Mouse (Mus musculus) embryo, embryonic 9.5 days (tissue): ENCODE data around the gene Hltf.
"Not testable (repeated sequence)": the region's sequence is repeated elsewhere in the genome, so short reads cannot be mapped to it uniquely, and the experiment has no call there.

Source experiments
- DNase-seq: peaks from one replicate; pipeline ENCODE4 v3.0.0-alpha.2; 2017; ENCODE audit errors: extremely low spot score

The Hltf gene

DNA sequence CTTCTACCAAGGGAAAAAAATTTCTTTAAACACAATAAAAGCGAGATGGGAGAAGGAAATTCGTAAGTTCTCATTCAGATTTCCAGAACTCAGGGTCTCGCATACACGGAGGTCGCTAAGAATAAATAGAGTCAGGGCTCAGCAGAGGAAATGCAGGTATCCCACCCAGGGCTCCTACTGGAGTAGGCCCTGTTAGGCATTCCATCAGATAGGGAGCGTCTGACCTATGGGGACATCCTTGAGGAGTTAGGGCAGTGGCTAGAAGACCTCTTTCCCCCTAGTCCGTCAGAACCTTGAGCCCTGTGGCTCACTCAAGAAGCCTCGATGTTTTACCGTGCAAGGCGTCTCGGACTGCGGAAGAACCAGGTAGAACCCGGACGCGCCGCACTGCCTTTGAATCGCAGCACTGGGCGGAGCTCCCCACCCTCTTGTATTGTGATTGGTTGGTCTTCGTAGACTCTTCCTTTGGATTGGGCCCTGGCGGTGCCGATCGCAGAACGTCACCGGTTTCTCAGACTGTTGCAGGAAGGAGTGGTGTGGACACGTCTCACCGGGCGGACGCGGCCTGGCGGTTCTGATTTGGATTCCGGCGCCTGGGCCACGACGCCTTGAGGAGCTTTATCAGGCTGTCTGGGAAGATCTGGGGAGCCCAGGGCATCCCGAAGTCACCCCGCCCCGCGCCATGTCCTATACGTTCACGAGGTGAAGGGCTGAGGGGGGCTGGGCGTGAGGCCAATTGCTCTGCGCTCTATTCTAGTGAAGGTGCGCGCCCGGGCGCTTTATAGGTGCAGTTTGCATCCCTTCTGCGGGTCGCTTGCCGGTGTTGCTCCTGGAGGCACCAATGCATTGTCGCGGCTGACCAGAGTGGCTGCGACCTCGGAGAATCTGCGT is at the start of gene Hltf:
Gene Hltf, plus strand, starts transcription at position 506 of the 891 bp plus-strand sequence.
- peak; percentile 92 for DNase-seq

DNA sequence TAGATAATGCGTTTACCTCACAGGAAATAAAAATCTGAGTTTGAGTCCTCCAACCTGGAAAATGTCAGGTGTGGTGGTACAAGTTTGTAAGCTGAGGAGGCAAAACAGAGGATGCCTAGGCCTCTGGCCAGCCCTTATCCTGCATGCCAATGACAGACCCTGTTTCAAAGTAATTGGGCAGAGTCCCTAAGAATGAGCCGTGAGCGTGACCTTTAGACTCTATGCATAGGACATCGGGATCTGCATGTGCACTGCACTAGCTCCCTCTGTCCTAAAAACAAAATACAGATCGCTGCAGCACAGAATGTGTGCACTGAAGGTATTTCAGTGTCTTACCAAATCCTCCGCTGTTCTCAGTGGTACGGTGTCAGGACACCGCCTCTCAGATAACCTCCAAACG is 47.1 kb upstream of the Hltf start:
- DNase-seq = no peak

DNA sequence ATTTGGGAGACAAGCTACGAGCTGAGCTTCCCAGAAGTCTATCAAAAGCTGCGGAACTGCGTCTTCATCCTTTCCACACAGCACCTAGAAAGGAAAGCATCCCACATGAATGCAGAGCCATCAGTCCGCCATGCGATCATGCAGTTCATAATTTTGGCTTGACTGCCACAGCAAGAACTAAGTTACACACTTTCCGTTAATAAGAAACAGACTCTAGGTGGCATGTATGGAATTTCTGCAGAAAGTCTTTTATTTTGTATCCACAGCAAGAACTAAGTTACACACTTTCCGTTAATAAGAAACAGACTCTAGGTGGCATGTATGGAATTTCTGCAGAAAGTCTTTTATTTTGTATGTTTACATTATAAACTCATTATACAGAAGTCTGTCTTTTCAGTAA is 46.7 kb upstream of the Hltf start:
- not testable (repeated sequence) for DNase-seq

DNA sequence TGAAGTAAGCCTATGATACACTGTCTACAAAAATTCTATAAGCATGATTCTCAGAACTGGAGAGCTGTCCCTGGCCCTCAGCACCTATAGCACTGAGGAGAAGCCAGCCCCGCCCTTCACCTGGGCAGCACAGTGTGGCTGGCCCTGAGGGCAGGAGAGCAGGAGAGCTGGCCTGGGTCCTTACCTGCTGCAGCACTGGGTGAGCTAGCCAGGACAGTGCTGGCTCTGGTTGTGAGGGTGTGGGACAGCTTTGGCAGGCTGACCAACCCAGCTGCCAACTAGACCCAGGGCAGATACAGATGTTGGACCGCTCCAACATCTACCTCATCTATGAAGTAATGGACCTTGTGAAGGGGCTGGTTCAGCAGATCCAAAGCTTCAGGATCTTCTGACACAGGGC is 43.2 kb upstream of the Hltf start:
- DNase-seq = no peak

DNA sequence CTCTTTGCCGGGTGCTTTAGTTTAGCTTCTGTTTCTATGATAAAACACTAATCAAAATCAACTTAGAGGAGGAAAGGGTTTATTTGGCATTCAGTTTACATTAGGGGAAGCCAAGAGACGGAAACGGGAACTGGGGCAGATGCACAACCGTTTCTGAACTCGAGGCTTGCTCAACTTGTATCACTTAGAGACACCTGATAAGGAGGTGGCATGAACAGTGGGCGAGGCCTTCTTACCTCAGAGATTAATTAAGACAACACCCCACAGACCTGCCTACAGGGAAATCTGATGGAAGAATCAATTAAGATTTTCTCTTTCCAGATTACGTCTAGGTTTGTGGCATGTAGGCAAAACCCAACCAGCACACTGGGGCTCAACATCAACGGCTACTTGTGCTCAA is 39.5 kb upstream of the Hltf start:
- no peak for DNase-seq

DNA sequence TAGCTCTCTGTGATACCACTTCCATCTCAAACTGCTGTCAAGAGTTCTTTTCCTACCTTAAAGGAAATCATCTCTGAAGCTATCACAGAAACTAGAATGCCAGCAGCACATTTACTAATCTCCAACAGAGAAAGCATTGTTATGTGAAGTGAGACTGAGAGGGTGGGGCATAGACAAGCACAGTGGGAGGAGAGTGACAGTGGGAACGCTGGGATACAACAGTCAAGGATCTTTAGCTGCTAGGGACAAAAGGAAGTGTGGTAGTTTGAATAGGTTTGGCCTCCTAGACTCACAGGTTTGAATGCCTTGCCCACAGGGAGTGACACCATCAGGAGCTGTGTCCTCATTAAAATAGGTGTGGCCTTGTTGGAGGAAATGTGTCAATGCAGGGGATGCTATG is 33.8 kb upstream of the Hltf start:
- DNase-seq = no peak

DNA sequence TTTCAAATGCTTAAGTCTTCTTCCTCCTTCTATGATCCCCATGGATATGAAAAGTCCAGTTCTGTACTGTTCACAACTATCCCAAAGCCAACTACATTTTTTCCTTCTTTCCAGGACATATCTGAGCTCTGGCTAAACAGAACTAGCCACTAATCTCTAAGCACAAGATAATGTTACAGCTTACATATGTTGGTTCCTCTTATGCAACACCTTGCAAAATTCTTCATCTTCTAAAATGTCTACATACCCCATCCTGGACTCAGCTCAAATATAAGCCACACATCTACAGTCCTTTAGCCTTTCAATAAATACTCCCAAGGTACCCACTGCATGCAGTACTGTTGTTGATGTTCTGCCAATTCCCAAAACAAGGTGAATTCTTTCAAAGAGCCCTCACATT is 31.1 kb upstream of the Hltf start:
- DNase-seq = no peak

DNA sequence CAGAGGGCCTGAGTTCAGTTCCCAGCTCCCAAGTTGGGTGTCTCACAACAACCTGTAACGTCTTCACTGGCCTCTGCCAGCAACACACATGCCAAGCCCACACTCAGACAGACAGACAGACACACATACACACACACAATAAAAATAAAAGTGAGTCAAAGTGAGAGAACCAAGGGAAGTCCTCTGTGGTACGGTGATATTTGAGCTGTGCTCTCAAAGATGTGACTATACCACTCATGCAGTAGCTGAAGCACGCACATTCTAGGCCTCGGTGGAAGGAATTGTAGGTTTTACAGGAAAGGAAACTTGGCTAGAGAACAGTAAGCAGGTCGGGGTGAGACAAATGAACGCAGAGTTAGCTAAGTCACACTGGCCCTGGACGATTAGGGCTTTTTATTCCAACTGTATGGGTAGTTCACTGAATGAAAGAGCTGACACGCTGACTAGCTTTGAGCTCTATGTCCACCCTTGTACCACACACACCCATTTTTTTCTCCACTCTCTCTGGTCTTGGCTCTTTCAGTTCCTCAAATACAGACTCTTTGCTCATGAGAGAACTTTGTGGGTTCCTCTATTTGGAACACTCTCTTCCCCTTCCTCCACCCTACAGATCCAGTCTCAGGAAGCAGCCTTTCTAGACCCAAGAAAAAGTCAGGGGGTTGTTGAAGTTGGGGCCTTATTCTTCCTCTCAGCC is 30.5 kb upstream of the Hltf start:
- DNase-seq = no peak

DNA sequence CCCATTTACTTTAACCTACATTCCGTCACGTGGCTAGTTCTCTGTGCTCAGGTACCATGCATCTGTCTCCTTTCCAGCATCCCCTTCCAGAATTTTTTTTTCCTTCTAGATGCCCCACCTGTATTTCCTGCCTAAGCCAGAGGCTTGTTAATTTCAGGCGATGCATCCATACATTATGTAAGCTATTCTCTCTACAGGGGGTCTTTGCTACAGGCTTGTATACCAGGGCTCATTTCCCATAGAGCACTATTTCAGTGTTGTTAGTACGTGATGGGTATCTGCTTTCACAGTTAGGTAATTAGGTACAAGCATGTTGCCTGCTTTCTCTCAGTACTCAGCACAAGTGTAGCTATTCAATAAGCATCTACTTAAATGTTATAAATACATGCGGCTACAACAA is 29.8 kb upstream of the Hltf start:
- DNase-seq = no peak

DNA sequence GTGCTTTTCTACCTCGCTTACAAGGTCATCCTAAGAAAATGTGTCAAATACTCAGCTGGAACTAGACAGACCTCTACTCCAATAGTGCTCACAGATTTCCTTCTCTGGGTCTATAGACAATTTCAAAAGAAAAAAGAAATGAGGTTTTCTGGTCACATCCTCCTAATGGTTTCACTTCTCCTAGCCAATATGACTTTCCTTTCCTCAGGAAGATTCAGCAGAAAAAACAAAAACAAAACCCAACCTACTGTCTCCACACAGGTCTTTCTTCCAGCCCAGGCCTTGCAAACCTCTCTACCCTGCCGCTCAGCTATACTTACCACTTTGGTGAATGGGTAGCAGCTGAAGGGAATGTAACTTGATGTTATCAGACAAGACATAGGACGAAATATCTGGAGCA is 29.0 kb upstream of the Hltf start:
- DNase-seq = no peak

DNA sequence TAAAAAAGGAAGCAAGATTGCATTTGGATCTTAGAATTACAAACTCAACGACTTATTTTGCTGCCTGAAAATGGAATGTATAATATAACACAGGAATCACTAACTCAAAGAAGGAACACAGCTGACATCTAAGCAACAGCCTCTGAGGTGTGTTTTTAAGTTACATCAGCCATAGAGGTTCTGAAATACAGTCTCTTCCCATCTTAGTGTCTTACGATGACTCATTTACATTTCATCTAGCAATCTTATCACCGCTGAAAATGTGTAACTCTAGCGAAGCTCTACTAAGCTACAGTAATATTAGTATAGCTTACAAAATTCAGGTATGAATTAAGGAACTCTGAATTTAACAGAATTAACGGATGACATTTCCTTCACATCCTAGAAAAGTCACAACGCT is 26.8 kb upstream of the Hltf start:
- DNase-seq = no peak

DNA sequence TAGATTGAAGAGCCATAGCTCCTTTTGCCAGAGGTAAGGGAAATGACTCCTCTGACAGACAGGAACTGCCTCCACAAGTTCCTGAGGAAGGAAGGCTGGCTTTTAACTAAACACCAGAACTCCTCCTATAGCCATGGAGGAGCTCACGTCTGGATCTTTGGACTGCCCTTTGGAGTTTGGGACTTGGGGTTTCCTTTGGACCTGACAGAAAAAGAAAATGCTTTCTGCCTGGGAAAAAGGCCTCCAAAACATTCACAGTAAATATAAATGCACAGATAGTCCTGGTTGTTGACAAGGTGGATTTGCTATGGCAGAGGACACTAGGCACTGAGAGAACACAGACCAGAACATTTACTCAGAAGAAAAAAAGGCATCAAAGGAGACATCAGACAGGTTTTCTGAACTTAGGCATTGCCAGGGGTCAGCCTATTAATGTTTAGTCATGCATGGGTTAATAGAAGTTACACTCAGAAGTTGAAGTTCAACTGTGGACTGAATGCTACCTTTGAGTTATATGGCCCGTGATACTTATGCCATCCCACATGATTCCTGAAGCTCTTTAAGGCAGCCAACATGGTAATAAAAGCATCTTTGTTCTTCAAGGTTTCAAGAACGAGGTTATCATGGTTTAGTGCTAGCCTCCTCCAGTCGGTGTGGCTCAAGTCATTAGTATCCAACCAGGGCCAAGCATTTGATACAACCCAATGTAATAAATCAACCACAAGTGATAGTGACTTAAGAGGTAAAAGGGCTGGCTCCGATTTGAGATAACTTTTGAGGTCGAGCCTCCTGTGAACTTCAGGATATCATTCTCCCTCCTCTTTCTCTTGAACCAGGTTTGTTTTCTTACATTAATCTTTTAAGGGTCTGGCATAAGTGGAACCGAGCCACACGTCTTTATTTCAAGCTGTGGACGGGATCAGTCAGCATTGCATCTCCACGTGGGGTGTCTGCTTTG is 23.6 kb upstream of the Hltf start:
- DNase-seq = no peak

DNA sequence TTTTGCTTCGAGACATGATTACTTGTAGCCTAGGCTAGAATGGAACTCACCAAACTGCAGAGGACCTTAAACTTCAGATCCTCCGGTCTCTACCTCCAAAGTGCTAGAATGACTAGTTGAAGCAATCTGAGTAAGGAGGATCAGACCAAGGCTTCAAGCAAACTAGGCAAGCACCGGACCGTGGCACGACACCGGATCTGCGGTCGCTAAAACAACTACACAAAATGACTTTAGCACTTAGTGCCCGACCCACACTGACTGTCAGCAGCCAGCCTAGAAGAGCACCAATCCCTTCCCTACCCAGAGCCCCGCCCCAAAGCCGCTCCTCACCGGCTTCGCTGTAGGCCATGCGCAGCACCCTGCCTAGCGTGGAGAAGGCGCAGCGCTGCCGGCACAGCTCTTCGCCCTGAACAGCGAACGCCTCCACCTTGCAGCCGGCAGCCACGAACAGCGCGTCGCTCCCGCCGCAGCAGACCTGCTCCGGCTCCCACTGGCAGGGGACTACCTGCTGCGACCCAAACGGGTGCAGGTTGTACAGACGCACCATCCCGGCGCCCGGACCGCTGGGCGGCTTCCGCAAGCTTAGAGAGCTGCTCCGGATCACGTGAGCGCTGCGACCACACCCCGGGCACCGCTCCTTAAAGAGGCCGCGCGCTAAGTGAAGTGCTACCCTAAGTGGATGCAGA is 22.7 kb upstream of the Hltf start, which contains the start of gene Hps3:
Gene Hps3, minus strand, starts transcription at position 597 of the 686 bp plus-strand sequence.
- peak; percentile 87 for DNase-seq

DNA sequence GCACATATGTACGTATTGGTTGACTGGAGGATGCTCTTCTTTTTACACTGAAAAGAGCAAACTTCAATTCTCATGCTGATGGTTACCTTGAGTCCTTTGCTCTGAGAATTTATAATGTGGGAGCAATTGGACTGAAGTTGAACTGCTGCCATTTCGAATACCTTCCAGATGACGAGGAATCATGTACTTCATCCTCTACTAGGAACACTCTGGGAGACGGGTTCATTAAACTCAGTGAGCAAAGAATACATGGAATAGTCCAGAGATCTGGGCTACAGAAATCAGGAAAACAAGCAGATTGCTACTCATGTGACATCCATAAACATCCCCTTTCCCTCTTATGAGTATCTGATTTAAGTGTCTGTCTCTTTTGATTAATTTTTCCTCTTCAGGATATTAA is 21.5 kb upstream of the Hltf start:
- no peak for DNase-seq

DNA sequence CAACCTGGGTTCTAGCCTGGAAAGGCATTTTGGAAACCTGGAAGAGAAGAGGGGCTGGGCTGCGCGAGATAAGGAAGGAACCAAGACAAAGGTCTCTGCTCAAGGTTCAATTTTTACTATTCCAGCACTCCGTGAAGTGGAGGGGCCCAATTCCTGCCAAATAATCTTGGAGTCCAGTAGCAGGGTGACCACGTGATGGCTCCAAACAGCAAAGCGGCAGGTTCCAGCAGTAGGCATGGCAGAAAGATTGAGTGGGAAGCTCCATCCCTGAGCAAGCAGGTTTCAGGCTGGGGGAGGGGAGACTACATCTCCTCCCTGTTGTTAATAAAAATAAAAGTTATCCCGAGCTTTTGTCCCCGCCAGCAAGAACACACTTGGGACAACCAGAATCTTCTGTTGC is 16.1 kb upstream of the Hltf start:
- not testable (repeated sequence) for DNase-seq

DNA sequence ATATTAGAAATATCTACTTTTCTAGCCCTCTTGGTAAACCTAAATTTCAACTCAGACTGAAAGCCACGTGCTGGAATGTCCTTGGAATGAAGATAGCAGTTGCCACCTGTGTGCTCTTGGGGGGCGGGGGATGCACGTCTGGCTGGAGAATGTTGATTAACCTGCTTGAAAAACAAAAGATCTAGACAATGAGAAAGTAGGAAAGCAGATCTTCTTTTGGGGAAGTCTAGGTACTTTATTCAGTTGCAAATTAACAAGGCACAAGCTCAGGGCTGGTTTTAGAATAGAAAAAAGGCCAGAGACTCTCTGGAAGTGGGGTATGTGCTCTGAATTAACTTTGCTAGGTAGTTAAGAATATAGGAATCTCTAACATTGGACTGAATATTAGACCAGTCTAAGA is 12.9 kb upstream of the Hltf start:
- not testable (repeated sequence) for DNase-seq

DNA sequence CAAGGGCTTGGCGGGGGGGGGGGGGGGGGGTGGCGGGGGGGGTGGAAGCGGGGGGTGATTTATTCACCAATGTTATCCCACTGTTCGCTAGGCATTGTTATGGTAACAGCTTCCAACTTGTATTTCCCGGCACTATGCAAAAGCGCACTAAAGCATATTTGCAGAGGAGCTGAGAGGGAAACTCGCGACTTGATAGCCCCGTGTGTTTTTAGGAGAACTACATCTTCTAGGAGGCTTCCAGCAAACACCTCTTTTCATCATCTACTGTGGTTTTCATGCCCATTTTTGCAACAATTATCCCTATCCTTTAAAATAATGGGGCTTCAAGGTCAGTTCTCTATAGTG is 558 bp downstream of the Hltf start:
- DNase-seq = no peak

DNA sequence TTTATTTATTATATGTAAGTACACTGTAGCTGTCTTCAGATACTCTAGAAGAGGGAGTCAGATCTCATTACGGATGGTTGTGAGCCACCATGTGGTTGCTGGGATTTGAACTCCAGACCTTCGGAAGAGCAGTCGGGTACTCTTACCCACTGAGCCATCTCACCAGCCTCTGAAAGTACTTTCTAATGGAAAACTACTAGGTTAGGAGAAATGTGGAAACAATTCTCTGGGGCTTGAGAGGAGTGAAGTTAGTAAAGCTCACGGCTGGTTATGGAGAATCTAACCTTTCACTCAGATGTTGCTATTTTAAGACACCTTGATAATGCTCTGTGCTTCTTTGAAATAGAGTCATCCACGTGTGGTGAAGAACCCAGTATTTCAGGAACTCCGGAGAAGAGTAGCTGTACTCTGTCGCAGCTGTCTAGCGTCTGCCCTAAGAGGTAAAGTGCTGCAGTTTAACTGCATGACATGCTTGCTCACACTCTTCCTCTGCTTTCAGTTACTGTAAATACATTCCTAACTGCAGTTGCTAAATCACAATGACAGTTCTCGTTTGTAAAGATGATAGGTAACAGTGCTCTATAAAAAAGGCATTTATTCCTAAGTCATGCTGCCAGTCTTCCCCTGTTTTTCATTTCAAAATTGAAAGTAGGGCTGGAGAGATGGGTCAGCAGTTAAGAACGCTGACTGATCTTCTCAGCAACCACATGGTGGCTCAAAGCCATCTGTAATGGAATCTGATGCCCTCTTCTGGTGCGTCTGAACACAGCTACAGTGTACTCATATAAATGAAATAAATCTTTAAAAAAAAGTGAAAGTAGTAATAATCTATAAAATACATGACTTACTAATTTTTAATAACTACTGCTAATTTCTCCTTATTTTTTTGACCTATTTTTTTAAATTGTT is 18.8 kb downstream of the Hltf start:
- DNase-seq = no peak

DNA sequence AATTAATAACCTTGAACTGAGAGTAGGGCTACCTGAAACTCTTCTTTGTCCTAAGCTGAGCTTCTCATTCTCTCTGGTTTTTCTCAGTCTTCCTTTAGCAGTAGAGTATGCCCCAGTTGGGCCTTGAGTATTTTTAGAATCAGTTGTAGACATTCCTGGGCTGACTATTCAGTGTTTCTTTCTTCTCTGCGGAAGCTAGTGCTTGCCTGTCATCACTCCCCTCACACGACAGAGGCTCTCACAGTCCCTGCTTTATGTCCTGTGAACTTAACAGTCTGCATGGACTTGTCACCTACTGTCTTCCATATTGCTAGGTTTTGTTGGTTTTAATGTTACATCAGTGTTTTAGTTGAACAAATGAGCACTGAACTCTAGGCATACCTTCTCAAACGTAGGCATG is 24.6 kb downstream of the Hltf start:
- DNase-seq = no peak

DNA sequence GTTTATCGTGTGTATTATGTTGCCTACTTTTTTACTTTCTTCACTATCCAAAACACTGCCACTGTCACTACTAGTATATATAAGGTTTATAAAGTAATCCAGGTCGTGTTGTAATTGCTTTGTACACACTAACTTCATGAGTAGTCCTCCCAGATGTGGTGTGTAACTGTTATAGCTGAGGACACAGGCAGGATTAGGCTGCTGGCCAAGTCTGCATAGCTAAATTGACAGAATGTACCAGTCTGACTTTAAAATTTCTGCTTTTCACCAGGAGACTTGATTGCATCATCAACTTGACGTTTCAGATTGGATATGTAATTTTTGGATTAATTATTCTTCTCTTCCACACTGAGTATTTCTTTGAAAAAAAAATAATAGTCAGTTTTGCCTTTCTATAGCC is 46.2 kb downstream of the Hltf start:
- no peak for DNase-seq

DNA sequence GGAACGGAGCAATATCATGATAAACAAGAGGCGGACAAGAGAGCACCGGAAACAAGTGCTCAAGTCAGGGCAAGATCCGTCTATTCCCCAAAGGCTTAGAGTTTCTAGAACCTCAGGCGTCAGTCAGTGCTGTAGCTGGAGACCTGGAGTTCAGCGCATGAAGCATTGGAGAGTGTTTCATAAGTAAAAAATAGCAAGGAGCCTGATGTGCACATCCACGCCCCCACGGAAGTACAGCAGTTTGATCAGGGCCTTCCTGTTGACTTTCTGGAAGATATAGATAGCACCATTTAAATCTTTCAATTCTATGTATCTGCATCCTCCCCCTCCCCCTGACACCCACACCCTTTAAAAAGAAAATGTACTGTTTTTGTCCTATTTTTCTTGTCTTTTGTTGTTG is 46.7 kb downstream of the Hltf start:
- DNase-seq = no peak
